Mouse (Mus musculus) neural tube, embryonic 13.5 days (tissue): ENCODE data around the gene Gm20388. TPM values are rescaled to one million over a fixed set of nuclear protein-coding genes. Genes with fewer than 3 reads are reported as not detected.

Source experiments
- ATAC-seq: fragments of 200-750 bp; cut with Nextera tagmentation; 2 replicates; pipeline ENCODE4 v1.8.0; 2017; ENCODE audit warnings: low read depth, mild to moderate bottlenecking, moderate TSS enrichment, moderate library complexity
- H3K27ac ChIP-seq: fragments of 300-500 bp; sonication (generic); replicated peaks from 2 replicates; pipeline ENCODE4 v1.5.1; 2015; ENCODE audit warnings: moderate library complexity, mild to moderate bottlenecking, inconsistent platforms
- H3K27me3 ChIP-seq: fragments of 300-500 bp; sonication (generic); 2 replicates; pipeline ENCODE4 v1.6.1; 2015; ENCODE audit warnings: mild to moderate bottlenecking, inconsistent platforms
- H3K36me3 ChIP-seq: fragments of 300-500 bp; sonication (generic); 2 replicates; pipeline ENCODE4 v1.6.1; 2015; ENCODE audit warnings: mild to moderate bottlenecking, inconsistent platforms
- H3K4me1 ChIP-seq: fragments of 300-500 bp; sonication (generic); replicated peaks from 2 replicates; pipeline ENCODE4 v1.6.1; 2015; ENCODE audit warnings: inconsistent platforms
- H3K4me2 ChIP-seq: fragments of 300-500 bp; sonication (generic); 2 replicates; pipeline ENCODE4 v1.6.1; 2015; ENCODE audit warnings: inconsistent platforms, mild to moderate bottlenecking, moderate library complexity
- H3K4me3 ChIP-seq: fragments of 300-500 bp; sonication (generic); 2 replicates; pipeline ENCODE4 v1.5.1; 2015; ENCODE audit warnings: mild to moderate bottlenecking, inconsistent platforms
- H3K9ac ChIP-seq: fragments of 300-500 bp; sonication (generic); 2 replicates; pipeline ENCODE4 v1.6.1; 2015; ENCODE audit warnings: moderate library complexity, mild to moderate bottlenecking, inconsistent platforms
- H3K9me3 ChIP-seq: fragments of 300-500 bp; sonication (generic); 2 replicates; pipeline ENCODE4 v1.6.1; 2016; ENCODE audit warnings: inconsistent platforms
- WGBS: fragments of 180-500 bp; shearing (Covaris S2); methylation state at CpG from one replicate; pipeline ENCODE4 v1.1.7; 2015; 5-methylcytosine and 5-hydroxymethylcytosine counted together
- polyA plus RNA-seq: library from polyadenylated mRNA; unstranded; fragments of >200 nt; fragmentation: Nextera tagmentation; extraction: Ambion mirVana; gene quantifications from 2 replicates; pipeline ENCODE4 v1.2.1, GENCODE M21; 2015

Gene Gm20388
- polyA plus RNA-seq, 1 experiment from 2014 or later: 0.27 TPM

- Histone ChIP-seq H3K27me3 (no peaks in the 10 kb centered on the region), H3K27ac (no peak overlapping the region), H3K36me3 (no peaks in the 10 kb centered on the region), H3K4me3 (no peak overlapping the region), H3K4me1 (peaks cover 30% of the 10 kb centered on the region), H3K9ac (no peak overlapping the region), H3K4me2 (no peak overlapping the region), H3K9me3 (no peaks in the 10 kb centered on the region)
- 95% methylated on average over 10 of the region's 10 CpGs for WGBS
- ATAC-seq: no peak
Measured at GRCm38 (mm10) chr8:123724752-123725151, 3814.1 kb downstream of the Gm20388 start.

- no peaks in the 10 kb centered on the region for H3K36me3 ChIP-seq
- H3K9ac ChIP-seq: no peak overlapping the region
- H3K4me3 ChIP-seq: no peak overlapping the region
- 69% methylated on average over 7 of the region's 7 CpGs for whole genome bisulfite sequencing
- peaks cover 30% of the 10 kb centered on the region for H3K4me1 ChIP-seq
- H3K4me2 ChIP-seq: no peak overlapping the region
- ATAC-seq: no peak
- no peaks in the 10 kb centered on the region for H3K9me3 ChIP-seq
- H3K27ac ChIP-seq: no peak overlapping the region
- no peaks in the 10 kb centered on the region for H3K27me3 ChIP-seq
Measured at GRCm38 (mm10) chr8:123725261-123725660, 3814.6 kb downstream of the Gm20388 start.

- 83% methylated on average over 6 of the region's 6 CpGs for WGBS
- no peak overlapping the region for H3K9ac ChIP-seq
- no peak overlapping the region for H3K4me2 ChIP-seq
- H3K9me3 ChIP-seq: no peaks in the 10 kb centered on the region
- no peak for ATAC-seq
- no peaks in the 10 kb centered on the region for H3K36me3 ChIP-seq
- H3K27me3 ChIP-seq: no peaks in the 10 kb centered on the region
- peaks cover 29% of the 10 kb centered on the region for H3K4me1 ChIP-seq
- H3K4me3 ChIP-seq: no peak overlapping the region
- H3K27ac ChIP-seq: no peak overlapping the region
Measured at GRCm38 (mm10) chr8:123726759-123727158, 3816.1 kb downstream of the Gm20388 start.

GRCm38 (mm10) chr8:123729055-123729785 lies 3818.6 kb downstream of the Gm20388 start:
- H3K9me3 ChIP-seq: no peaks in the 10 kb centered on the region
- 15% methylated on average over 20 of the region's 20 CpGs for WGBS
- H3K27me3 ChIP-seq: no peaks in the 10 kb centered on the region
- H3K4me2 ChIP-seq: peak overlapping the region; percentile 40
- peak overlapping the region; percentile 78 for H3K27ac ChIP-seq
- H3K9ac ChIP-seq: peak overlapping the region; percentile 57
- H3K36me3 ChIP-seq: no peaks in the 10 kb centered on the region
- H3K4me3 ChIP-seq: no peak overlapping the region
- peaks cover 29% of the 10 kb centered on the region for H3K4me1 ChIP-seq
- ATAC-seq: peak; percentile 90

- no peak overlapping the region for H3K9ac ChIP-seq
- ATAC-seq: peak; percentile 68
Measured at GRCm38 (mm10) chr8:123729786-123730411, 3819.3 kb downstream of the Gm20388 start.

GRCm38 (mm10) chr8:123732332-123732731 lies 3821.7 kb downstream of the Gm20388 start:
- Histone ChIP-seq H3K36me3 (no peaks in the 10 kb centered on the region), H3K27ac (no peak overlapping the region), H3K4me1 (peaks cover 29% of the 10 kb centered on the region), H3K4me2 (no peak overlapping the region), H3K9me3 (no peaks in the 10 kb centered on the region), H3K9ac (no peak overlapping the region), H3K4me3 (no peak overlapping the region), H3K27me3 (no peaks in the 10 kb centered on the region)
- ATAC-seq: no peak
- WGBS: 45% methylated on average over 4 of the region's 4 CpGs

More at GRCm38 (mm10) chr8:123729786-123730411, 3819.3 kb downstream of the Gm20388 start:
- Histone ChIP-seq H3K36me3 (no peaks in the 10 kb centered on the region), H3K4me1 (peaks cover 29% of the 10 kb centered on the region), H3K27ac (peak overlapping the region; percentile 78), H3K9me3 (no peaks in the 10 kb centered on the region), H3K4me2 (peak overlapping the region; percentile 40), H3K27me3 (no peaks in the 10 kb centered on the region), H3K4me3 (no peak overlapping the region)
- 47% methylated on average over 13 of the region's 13 CpGs for WGBS

GRCm38 (mm10) chr8:123734486-123734885 lies 3823.8 kb downstream of the Gm20388 start:
- Histone ChIP-seq H3K4me1 (peaks cover 14% of the 10 kb centered on the region), H3K4me3 (no peak overlapping the region), H3K9me3 (no peaks in the 10 kb centered on the region), H3K27ac (no peak overlapping the region), H3K9ac (no peak overlapping the region), H3K27me3 (no peaks in the 10 kb centered on the region), H3K36me3 (no peaks in the 10 kb centered on the region), H3K4me2 (no peak overlapping the region)
- no peak for ATAC-seq
- 81% methylated on average over 8 of the region's 8 CpGs for whole genome bisulfite sequencing

- H3K9ac ChIP-seq: no peak overlapping the region
- no peak overlapping the region for H3K27ac ChIP-seq
- WGBS: 84% methylated on average over 9 of the region's 9 CpGs
- H3K4me2 ChIP-seq: no peak overlapping the region
- peaks cover 14% of the 10 kb centered on the region for H3K4me1 ChIP-seq
- H3K4me3 ChIP-seq: no peak overlapping the region
- no peaks in the 10 kb centered on the region for H3K36me3 ChIP-seq
- no peak for ATAC-seq
- no peaks in the 10 kb centered on the region for H3K27me3 ChIP-seq
- H3K9me3 ChIP-seq: no peaks in the 10 kb centered on the region
Measured at GRCm38 (mm10) chr8:123736974-123737373, 3826.3 kb downstream of the Gm20388 start.

- no peak for ATAC-seq
- H3K4me1 ChIP-seq: peaks cover 14% of the 10 kb centered on the region
- no peak overlapping the region for H3K4me2 ChIP-seq
- H3K9ac ChIP-seq: no peak overlapping the region
- H3K9me3 ChIP-seq: no peaks in the 10 kb centered on the region
- H3K27ac ChIP-seq: no peak overlapping the region
- no peaks in the 10 kb centered on the region for H3K36me3 ChIP-seq
- H3K27me3 ChIP-seq: no peaks in the 10 kb centered on the region
- WGBS: 80% methylated on average over 4 of the region's 4 CpGs
- no peak overlapping the region for H3K4me3 ChIP-seq
Measured at GRCm38 (mm10) chr8:123740263-123740662, 3829.6 kb downstream of the Gm20388 start.

GRCm38 (mm10) chr8:123741232-123741631 lies 3830.6 kb downstream of the Gm20388 start:
- H3K4me2 ChIP-seq: no peak overlapping the region
- no peaks in the 10 kb centered on the region for H3K27me3 ChIP-seq
- no peak for ATAC-seq
- no peak overlapping the region for H3K4me3 ChIP-seq
- no peaks in the 10 kb centered on the region for H3K9me3 ChIP-seq
- H3K36me3 ChIP-seq: no peaks in the 10 kb centered on the region
- WGBS: 44% methylated on average over 9 of the region's 9 CpGs
- H3K4me1 ChIP-seq: peaks cover 14% of the 10 kb centered on the region
- H3K9ac ChIP-seq: 0 out of 2 replicates have a peak overlapping the region, but pooled peaks have one; percentile 3
- H3K27ac ChIP-seq: no peak overlapping the region

GRCm38 (mm10) chr8:123746488-123746887 lies 3835.8 kb downstream of the Gm20388 start:
- no peak overlapping the region for H3K4me3 ChIP-seq
- 86% methylated on average over 4 of the region's 4 CpGs for WGBS
- no peak overlapping the region for H3K27ac ChIP-seq
- H3K9me3 ChIP-seq: no peaks in the 10 kb centered on the region
- H3K9ac ChIP-seq: no peak overlapping the region
- no peaks in the 10 kb centered on the region for H3K27me3 ChIP-seq
- H3K4me1 ChIP-seq: peaks cover 1% of the 10 kb centered on the region
- no peak overlapping the region for H3K4me2 ChIP-seq
- ATAC-seq: no peak
- H3K36me3 ChIP-seq: no peaks in the 10 kb centered on the region

GRCm38 (mm10) chr8:123747772-123748171 lies 3837.1 kb downstream of the Gm20388 start:
- ATAC-seq: no peak
- no peak overlapping the region for H3K27ac ChIP-seq
- H3K27me3 ChIP-seq: no peaks in the 10 kb centered on the region
- no peak overlapping the region for H3K9ac ChIP-seq
- no peak overlapping the region for H3K4me3 ChIP-seq
- no peaks in the 10 kb centered on the region for H3K36me3 ChIP-seq
- peaks cover 6% of the 10 kb centered on the region for H3K4me1 ChIP-seq
- H3K9me3 ChIP-seq: no peaks in the 10 kb centered on the region
- H3K4me2 ChIP-seq: no peak overlapping the region
- 51% methylated on average over 5 of the region's 5 CpGs for WGBS
